Mouse (Mus musculus): ENCODE data around the gene Gse1.

Gse1 gene

GRCm38 (mm10) chr8:120563348-120563724 lies 335.1 kb downstream of the Gse1 start:
- DNase-seq (ENCODE audit: low read depth in 1 of 2, low spot score in 2 of 2) = no peak

- peak; percentile 94 to 96 for DNase-seq (ENCODE audit: low read depth in 1 of 2, low spot score in 2 of 2)
These were observed 335.9 kb downstream of the Gse1 start for GRCm38 (mm10) chr8:120563851-120564837.

GRCm38 (mm10) chr8:120565151-120565711 lies 337.0 kb downstream of the Gse1 start:
- no peak for DNase-seq (ENCODE audit: low read depth in 1 of 2, low spot score in 2 of 2)

- DNase-seq (ENCODE audit: low read depth in 1 of 2, low spot score in 2 of 2) = no peak
These were observed 338.4 kb downstream of the Gse1 start for GRCm38 (mm10) chr8:120566681-120567080.

GRCm38 (mm10) chr8:120567731-120568130 lies 339.5 kb downstream of the Gse1 start:
- no peak for DNase-seq (ENCODE audit: low read depth in 1 of 2, low spot score in 2 of 2)

GRCm38 (mm10) chr8:120568164-120568798 lies 340.0 kb downstream of the Gse1 start:
- DNase-seq (ENCODE audit: low read depth in 1 of 2, low spot score in 2 of 2) = no peak

GRCm38 (mm10) chr8:120569123-120569522 lies 340.9 kb downstream of the Gse1 start:
- no peak for DNase-seq (ENCODE audit: low read depth in 1 of 2, low spot score in 2 of 2)

- DNase-seq (ENCODE audit: low read depth in 1 of 2, low spot score in 2 of 2) = peak in 1 of 2 experiments; percentile 63
These were observed 341.9 kb downstream of the Gse1 start for GRCm38 (mm10) chr8:120569939-120570715.

GRCm38 (mm10) chr8:120571561-120571960 lies 343.3 kb downstream of the Gse1 start:
- no peak for DNase-seq (ENCODE audit: low read depth in 1 of 2, low spot score in 2 of 2)

GRCm38 (mm10) chr8:120572534-120572933 lies 344.3 kb downstream of the Gse1 start:
- DNase-seq (ENCODE audit: low read depth in 1 of 2, low spot score in 2 of 2) = peak in 1 of 2 experiments; percentile 35

GRCm38 (mm10) chr8:120573866-120574265 lies 345.6 kb downstream of the Gse1 start:
- no peak for DNase-seq (ENCODE audit: low read depth in 1 of 2, low spot score in 2 of 2)

- DNase-seq (ENCODE audit: low read depth in 1 of 2, low spot score in 2 of 2) = no peak
These were observed 346.7 kb downstream of the Gse1 start for GRCm38 (mm10) chr8:120574941-120575340.

- no peak for DNase-seq (ENCODE audit: low read depth in 1 of 2, low spot score in 2 of 2)
These were observed 347.5 kb downstream of the Gse1 start for GRCm38 (mm10) chr8:120575801-120576200.

- no peak for DNase-seq (ENCODE audit: low read depth in 1 of 2, low spot score in 2 of 2)
These were observed 349.6 kb downstream of the Gse1 start for GRCm38 (mm10) chr8:120577821-120578220.

GRCm38 (mm10) chr8:120580336-120581000 lies 352.2 kb downstream of the Gse1 start:
- no peak for DNase-seq (ENCODE audit: low read depth in 1 of 2, low spot score in 2 of 2)

GRCm38 (mm10) chr8:120581329-120581728 lies 353.1 kb downstream of the Gse1 start:
- no peak for DNase-seq (ENCODE audit: low read depth in 1 of 2, low spot score in 2 of 2)

- DNase-seq (ENCODE audit: low read depth in 1 of 2, low spot score in 2 of 2) = no peak
These were observed 353.6 kb downstream of the Gse1 start for GRCm38 (mm10) chr8:120581811-120582210.

GRCm38 (mm10) chr8:120585521-120585920 lies 357.3 kb downstream of the Gse1 start:
- DNase-seq (ENCODE audit: low read depth in 1 of 2, low spot score in 2 of 2) = no peak

GRCm38 (mm10) chr8:120588908-120589771 lies 360.9 kb downstream of the Gse1 start, which contains the start of gene Gins2:
Gins2 (minus strand) TSS chr8:120589304.
- peak; percentile 99 for DNase-seq (ENCODE audit: low read depth in 1 of 2, low spot score in 2 of 2)
